Mouse (Mus musculus) liver, embryonic 14.5 days (tissue): ENCODE results near the gene Frmpd4. TPM values are rescaled to one million over a fixed set of nuclear protein-coding genes. Genes with fewer than 3 reads are reported as not detected.

ENCODE experiments used
- ATAC-seq: fragments of 200-750 bp; cut with Nextera tagmentation; 2 replicates; pipeline ENCODE4 v1.8.0; 2017; ENCODE audit warnings: moderate number of reproducible peaks, mild to moderate bottlenecking, moderate library complexity; ENCODE audit not compliant: insufficient read depth
- DNase-seq, 3 experiments: peaks; one replicate each; pipeline ENCODE4 v3.0.0-alpha.2; 2012 to 2013; ENCODE audit warnings: low read depth in 3 of 3, low spot score in 3 of 3
- H3K27ac ChIP-seq: fragments of 300-500 bp; sonication (generic); 2 replicates; pipeline ENCODE4 v1.5.1; 2014; ENCODE audit warnings: moderate library complexity, mild to moderate bottlenecking, control low read depth, inconsistent platforms
- H3K27me3 ChIP-seq: fragments of 300-500 bp; sonication (generic); 2 replicates; pipeline ENCODE4 v1.6.1; 2014; ENCODE audit warnings: mild to moderate bottlenecking, low read length, moderate library complexity; ENCODE audit not compliant: control insufficient read depth, insufficient read depth
- H3K36me3 ChIP-seq: fragments of 300-500 bp; sonication (generic); replicated peaks from 2 replicates; pipeline ENCODE4 v1.6.1; 2014; ENCODE audit warnings: low read depth; ENCODE audit not compliant: control insufficient read depth, insufficient read depth
- H3K4me1 ChIP-seq, 2 experiments: fragments of 200-500 bp in 1 of 2; fragments of 300-500 bp in 1 of 2; sonication (generic) in 1 of 2; replicated peaks; 2 replicates each; pipeline ENCODE4 v1.6.1; 2012 to 2014; ENCODE audit warnings: antibody characterized with exemption in 1 of 2, inconsistent platforms in 1 of 2, low read length in 1 of 2; ENCODE audit not compliant: control insufficient read depth in 2 of 2, insufficient read depth in 2 of 2
- H3K4me2 ChIP-seq: fragments of 300-500 bp; sonication (generic); 2 replicates; pipeline ENCODE4 v1.6.1; 2014; ENCODE audit warnings: low read depth, mild to moderate bottlenecking, control low read depth, moderate library complexity
- H3K4me3 ChIP-seq, 2 experiments: fragments of 200-500 bp in 1 of 2; fragments of 300-500 bp in 1 of 2; sonication (generic) in 1 of 2; 2 replicates each; pipeline ENCODE4 v1.5.1; 2012 to 2014; ENCODE audit warnings: low read depth in 2 of 2, low read length in 2 of 2, mild to moderate bottlenecking in 2 of 2, control low read depth in 1 of 2, inconsistent platforms in 1 of 2, moderate library complexity in 1 of 2; ENCODE audit not compliant: insufficient read depth in 1 of 2
- H3K9ac ChIP-seq: fragments of 300-500 bp; sonication (generic); replicated peaks from 2 replicates; pipeline ENCODE4 v1.6.1; 2014; ENCODE audit warnings: mild to moderate bottlenecking, control low read depth, moderate library complexity
- H3K9me3 ChIP-seq: fragments of 300-500 bp; sonication (generic); 2 replicates; pipeline ENCODE4 v1.6.1; 2016; ENCODE audit warnings: low read length, mixed read lengths; ENCODE audit not compliant: control insufficient read depth
- CTCF ChIP-seq: IDR thresholded peaks from 2 replicates; pipeline ENCODE4 v1.5.1; 2016; ENCODE audit warnings: antibody characterized with exemption, low read depth, control low read depth
- EP300 ChIP-seq: IDR thresholded peaks from 2 replicates; pipeline ENCODE4 v1.6.1; 2016; ENCODE audit warnings: antibody characterized with exemption, low read depth
- WGBS: fragments of 180-500 bp; shearing (Covaris S2); extraction: QIAGEN DNeasy Blood & Tissue Kit; methylation state at CpG from one replicate; pipeline ENCODE4 v1.1.7; 2014; ENCODE audit not compliant: insufficient replicate concordance; 5-methylcytosine and 5-hydroxymethylcytosine counted together
- polyA plus RNA-seq, 2 experiments: library from polyadenylated mRNA; depleted of rRNA in 1 of 2; stranded (reverse) in 1 of 2; unstranded in 1 of 2; fragments of >200 nt; fragmentation: Nextera tagmentation in 1 of 2; extraction: Ambion mirVana in 1 of 2; gene quantifications; 2 replicates each; pipeline versions ENCODE4 v1.2.1 to v1.2.3; 2012 to 2014

Frmpd4 gene
- polyA plus RNA-seq, 2 experiments, result under 0.01 TPM; not detected in 1

DNA sequence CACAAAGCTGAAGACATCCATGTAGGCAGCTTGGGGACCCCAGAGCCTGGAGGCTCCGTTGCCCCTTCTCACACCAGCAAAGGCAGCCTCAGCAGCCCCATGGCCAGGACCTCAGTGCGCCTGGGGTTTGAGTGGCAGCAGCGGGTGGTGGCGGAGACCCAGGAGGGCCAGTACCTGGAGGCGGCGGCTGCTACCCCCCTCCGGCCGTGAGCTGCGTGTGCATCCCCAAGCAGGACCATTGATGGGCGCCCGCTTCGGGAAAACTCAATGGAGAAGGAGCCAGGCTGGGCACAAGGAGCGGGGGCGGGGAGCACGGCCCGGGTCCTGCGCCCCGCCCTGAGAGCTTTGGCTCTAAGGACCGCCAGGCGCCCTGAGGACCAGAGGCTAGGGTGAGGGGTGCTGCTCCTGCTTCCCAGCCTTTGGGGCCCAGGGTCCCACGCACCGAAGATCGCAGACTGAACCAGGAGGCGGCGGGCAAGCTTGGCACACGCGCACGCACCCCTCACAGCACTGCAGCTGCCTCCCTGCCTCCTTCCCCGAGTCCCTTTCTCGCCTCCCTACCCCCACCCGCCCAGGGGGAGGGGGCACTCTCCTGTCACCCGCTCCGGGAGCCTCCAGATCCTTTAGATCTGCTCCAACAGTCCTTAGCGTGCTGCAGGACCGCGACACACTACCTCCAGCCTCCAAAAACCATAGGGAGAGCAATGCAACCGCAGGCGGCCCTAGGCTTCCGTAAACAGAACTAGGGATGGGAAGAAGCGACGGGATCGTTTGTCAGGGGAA lies 454.0 kb downstream of the Frmpd4 start:
- H3K36me3 ChIP-seq, result no peaks in the 10 kb centered on the region
- no peak for ATAC-seq
- no peak for TF ChIP-seq CTCF
- no peak for TF ChIP-seq EP300
- no peak overlapping the region for H3K4me2 ChIP-seq
- no peak for DNase-seq
- H3K9ac ChIP-seq, result no peak overlapping the region
- 13% methylated on average over 39 of the region's 42 CpGs for WGBS
- no peak overlapping the region for H3K4me3 ChIP-seq
- no peaks in the 10 kb centered on the region for H3K9me3 ChIP-seq
- no peak overlapping the region for H3K27ac ChIP-seq
- H3K27me3 ChIP-seq, result peaks cover 9% of the 10 kb centered on the region
- H3K4me1 ChIP-seq, result no peaks in the 10 kb centered on the region

DNA sequence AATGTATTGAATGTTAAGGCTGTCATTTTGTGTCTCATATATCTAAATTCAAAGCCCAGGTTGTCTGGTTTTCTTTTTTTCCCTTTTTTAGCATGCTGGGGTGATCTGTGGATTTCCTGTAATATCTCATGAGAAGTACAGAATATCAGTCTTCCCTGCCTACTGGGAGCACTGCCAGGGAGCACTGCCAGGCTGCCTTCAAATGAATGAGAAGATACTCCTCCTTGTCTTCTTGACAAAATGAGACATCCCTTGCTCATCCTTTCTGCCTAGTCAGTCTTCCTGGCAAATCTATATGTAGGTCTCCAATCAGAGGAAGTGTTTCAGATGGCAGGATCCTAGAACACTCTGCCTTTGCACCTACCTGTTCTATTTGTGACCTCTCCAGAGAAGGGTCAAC lies 535.4 kb downstream of the Frmpd4 start:
- TF ChIP-seq EP300, result no peak
- no peak for TF ChIP-seq CTCF
- ATAC-seq (no peak), DNase-seq (no peak)

DNA sequence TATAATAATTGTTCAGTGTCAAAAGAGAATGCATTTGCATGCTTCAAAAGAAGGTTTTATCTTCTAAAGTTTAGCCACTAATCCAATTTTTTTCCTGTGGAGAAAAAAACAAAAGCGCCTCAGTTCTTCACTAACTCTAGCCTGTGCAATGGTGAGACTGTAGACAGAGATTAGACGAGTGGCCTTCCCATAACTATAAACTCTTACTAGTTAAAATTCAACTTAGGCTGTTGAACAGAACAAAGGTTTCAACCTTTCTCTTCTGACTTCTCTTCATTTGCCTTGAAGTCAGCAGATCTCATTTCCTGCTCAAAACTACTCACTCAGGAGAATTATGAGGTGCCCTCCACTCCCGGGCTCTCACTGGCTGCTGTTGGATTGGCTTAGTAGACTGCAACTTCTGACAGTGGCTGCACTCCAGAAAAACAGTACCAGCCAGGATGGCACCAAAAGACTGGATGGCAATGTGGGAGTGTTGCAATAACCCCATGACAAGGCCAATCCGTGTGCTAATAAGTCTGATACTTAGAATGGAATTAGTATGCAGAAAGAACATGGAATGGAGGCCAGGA lies 556.4 kb downstream of the Frmpd4 start:
- Histone ChIP-seq H3K27me3 (no peaks in the 10 kb centered on the region), H3K4me3 (no peak overlapping the region), H3K4me1 (no peaks in the 10 kb centered on the region), H3K4me2 (no peak overlapping the region), H3K27ac (no peak overlapping the region), H3K9ac (no peak overlapping the region), H3K36me3 (no peaks in the 10 kb centered on the region), H3K9me3 (no peaks in the 10 kb centered on the region)
- no peak for ATAC-seq
- WGBS, result 63% methylated on average over 4 of the region's 4 CpGs
- DNase-seq, result no peak
- TF ChIP-seq CTCF (no peak), EP300 (no peak)

More for the DNA sequence above, 535.4 kb downstream of the Frmpd4 start:
- Histone ChIP-seq H3K9me3 (no peaks in the 10 kb centered on the region), H3K9ac (no peak overlapping the region), H3K27me3 (no peaks in the 10 kb centered on the region), H3K4me2 (no peak overlapping the region), H3K4me3 (no peak overlapping the region), H3K27ac (no peak overlapping the region), H3K4me1 (no peaks in the 10 kb centered on the region), H3K36me3 (no peaks in the 10 kb centered on the region)

DNA sequence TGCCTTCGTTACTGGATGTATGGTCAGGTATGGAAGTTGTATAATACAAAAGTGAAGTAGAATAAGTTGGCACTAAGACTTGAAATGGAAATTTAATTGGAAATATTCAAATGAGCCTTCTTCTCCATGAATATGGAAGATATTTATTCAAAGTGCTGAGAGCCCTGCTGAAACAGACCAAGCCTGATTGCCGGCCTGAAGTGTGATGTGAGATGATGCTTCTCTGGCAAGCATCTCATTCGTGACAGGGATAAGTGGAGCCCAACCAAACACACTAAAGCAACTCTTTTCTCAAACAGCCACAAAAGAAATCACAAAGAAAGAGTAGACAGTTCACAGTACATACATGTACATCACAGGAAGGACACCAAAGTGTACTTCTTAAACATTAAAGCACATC lies 559.2 kb downstream of the Frmpd4 start:
- no peaks in the 10 kb centered on the region for H3K4me1 ChIP-seq
- no peak overlapping the region for H3K27ac ChIP-seq
- H3K4me2 ChIP-seq, result no peak overlapping the region
- no peak for DNase-seq
- no peaks in the 10 kb centered on the region for H3K36me3 ChIP-seq
- ATAC-seq, result no peak
- 54% methylated on average over 3 of the region's 3 CpGs for WGBS
- H3K9me3 ChIP-seq, result no peaks in the 10 kb centered on the region
- H3K9ac ChIP-seq, result no peak overlapping the region
- no peaks in the 10 kb centered on the region for H3K27me3 ChIP-seq
- TF ChIP-seq EP300 (no peak), CTCF (no peak)
- no peak overlapping the region for H3K4me3 ChIP-seq

DNA sequence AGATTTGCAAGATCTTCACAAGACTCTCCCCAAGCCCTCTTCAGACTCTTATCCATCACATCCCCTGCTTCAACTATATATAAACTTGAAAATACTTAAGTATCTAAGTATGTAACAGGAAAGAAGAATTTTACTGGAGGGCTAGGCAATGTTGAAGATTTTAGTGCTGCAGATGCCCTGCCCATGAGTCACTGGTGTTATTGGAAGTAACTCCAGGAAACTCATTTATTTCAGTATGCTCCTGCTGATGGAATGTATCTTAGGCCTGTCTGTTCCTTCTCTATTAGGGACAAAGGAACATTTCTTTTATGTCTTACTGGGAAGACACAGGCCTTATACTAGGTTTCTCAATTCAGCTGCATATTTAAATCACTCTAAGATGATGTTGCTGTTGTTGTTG lies 592.2 kb downstream of the Frmpd4 start:
- no peak for TF ChIP-seq CTCF
- no peak for TF ChIP-seq EP300
- DNase-seq (no peak), ATAC-seq (no peak)
- no peaks in the 10 kb centered on the region for H3K27me3 ChIP-seq
- H3K4me2 ChIP-seq, result no peak overlapping the region
- no peak overlapping the region for H3K27ac ChIP-seq
- no peak overlapping the region for H3K4me3 ChIP-seq
- no peaks in the 10 kb centered on the region for H3K9me3 ChIP-seq
- H3K36me3 ChIP-seq, result no peaks in the 10 kb centered on the region
- no peak overlapping the region for H3K9ac ChIP-seq
- no peaks in the 10 kb centered on the region for H3K4me1 ChIP-seq
